Mouse (Mus musculus) liver, embryonic 13.5 days (tissue): ENCODE data around the gene Zcchc18. TPM values are rescaled to one million over a fixed set of nuclear protein-coding genes. Genes with fewer than 3 reads are reported as not detected.

Experiments used
- polyA plus RNA-seq: library from polyadenylated mRNA; unstranded; fragments of >200 nt; fragmentation: Nextera tagmentation; extraction: Ambion mirVana; gene quantifications from 2 replicates; pipeline ENCODE4 v1.2.1, GENCODE M21; 2015

Gene Zcchc18
- polyA plus RNA-seq, 1 experiment from 2014 or later = 0.44 TPM

Other genes with a start within 250 kb of the Zcchc18 start
- 227 and 272 TPM in 2 replicates for gene Morf4l2, start 249.5 kb upstream of the Zcchc18 start, polyA plus RNA-seq
- gene Glra4, start 213.0 kb upstream of the Zcchc18 start, polyA plus RNA-seq = not detected in 2 replicates
- 0.40 and 0.59 TPM in 2 replicates for gene Plp1, start 170.5 kb upstream of the Zcchc18 start, polyA plus RNA-seq
- gene Rab9b, start 124.4 kb upstream of the Zcchc18 start, polyA plus RNA-seq = not detected in 2 replicates
- gene H2bfm, start 65.8 kb upstream of the Zcchc18 start, polyA plus RNA-seq = not detected in 2 replicates
- 6.3 and 10.6 TPM in 2 replicates for gene Tmsb15b2, start 17.7 kb upstream of the Zcchc18 start, polyA plus RNA-seq
- 0.43 TPM in 1 of 2 replicates, not detected in the other for gene Tmsb15l, start 16.3 kb upstream of the Zcchc18 start, polyA plus RNA-seq
- 3.7 and 4.5 TPM in 2 replicates for gene Tmsb15b1, start 16.3 kb upstream of the Zcchc18 start, polyA plus RNA-seq
- 2.6 and 3.6 TPM in 2 replicates for gene Slc25a53, start 45.1 kb downstream of the Zcchc18 start, polyA plus RNA-seq
- 1.2 and 1.5 TPM in 2 replicates for gene Fam199x, start 56.4 kb downstream of the Zcchc18 start, polyA plus RNA-seq
- gene Esx1, start 128.9 kb downstream of the Zcchc18 start, polyA plus RNA-seq = not detected in 2 replicates